Mouse (Mus musculus) kidney, embryonic 16.5 days (tissue): Measurements from ENCODE around the gene Atf6b. TPM values are rescaled to one million over a fixed set of nuclear protein-coding genes. Genes with fewer than 3 reads are reported as not detected.

ENCODE experiments used
- ATAC-seq: fragments of 200-750 bp; cut with Nextera tagmentation; 2 replicates; pipeline ENCODE4 v1.8.0; 2017; ENCODE audit warnings: moderate TSS enrichment; ENCODE audit not compliant: low FRiP score, low TSS enrichment
- H3K27ac ChIP-seq: fragments of 300-500 bp; sonication (generic); 2 replicates; pipeline ENCODE4 v1.5.1; 2014; ENCODE audit warnings: low read length
- H3K27me3 ChIP-seq: fragments of 300-500 bp; sonication (generic); 2 replicates; pipeline ENCODE4 v1.6.1; 2014; ENCODE audit warnings: low read length, control low read depth, mixed read lengths; ENCODE audit not compliant: insufficient read depth
- H3K36me3 ChIP-seq: fragments of 300-500 bp; sonication (generic); 2 replicates; pipeline ENCODE4 v1.6.1; 2014; ENCODE audit warnings: low read length, control low read depth, mixed read lengths; ENCODE audit not compliant: insufficient read depth
- H3K4me1 ChIP-seq: fragments of 300-500 bp; sonication (generic); 2 replicates; pipeline ENCODE4 v1.6.1; 2014; ENCODE audit warnings: low read length, control low read depth, mixed read lengths; ENCODE audit not compliant: insufficient read depth
- H3K4me2 ChIP-seq: fragments of 300-500 bp; sonication (generic); replicated peaks from 2 replicates; pipeline ENCODE4 v1.6.1; 2014; ENCODE audit warnings: low read depth, low read length
- H3K4me3 ChIP-seq: fragments of 300-500 bp; sonication (generic); 2 replicates; pipeline ENCODE4 v1.5.1; 2014; ENCODE audit warnings: mild to moderate bottlenecking, low read length
- H3K9ac ChIP-seq: fragments of 300-500 bp; sonication (generic); replicated peaks from 2 replicates; pipeline ENCODE4 v1.6.1; 2014; ENCODE audit warnings: low read length
- H3K9me3 ChIP-seq: fragments of 300-500 bp; sonication (generic); 2 replicates; pipeline ENCODE4 v1.6.1; 2016; ENCODE audit warnings: low read length, control low read depth
- WGBS: fragments of 180-500 bp; shearing (Covaris S2); extraction: QIAGEN DNeasy Blood & Tissue Kit; methylation state at CpG from one replicate; pipeline ENCODE4 v1.1.7; 2014; 5-methylcytosine and 5-hydroxymethylcytosine counted together
- polyA plus RNA-seq: library from polyadenylated mRNA; unstranded; fragments of >200 nt; fragmentation: Nextera tagmentation; extraction: Ambion mirVana; gene quantifications from 2 replicates; pipeline ENCODE4 v1.2.1, GENCODE M21; 2015

The Atf6b gene
- polyA plus RNA-seq, 1 experiment from 2014 or later = 106 TPM

GRCm38 (mm10) chr17:34653746-34654285 is 6.9 kb downstream of the Atf6b start:
- H3K36me3 ChIP-seq = peaks cover 45% of the 10 kb centered on the region
- 68% methylated on average over 9 of the region's 9 CpGs for WGBS

GRCm38 (mm10) chr17:34654392-34654791 is 7.4 kb downstream of the Atf6b start:
- peaks cover 40% of the 10 kb centered on the region for H3K36me3 ChIP-seq
- ATAC-seq = no peak
- 87% methylated on average over 13 of the region's 13 CpGs for WGBS

More at GRCm38 (mm10) chr17:34653746-34654285, 6.9 kb downstream of the Atf6b start:
- Histone ChIP-seq H3K4me2 (no peak overlapping the region), H3K27me3 (0 out of 2 replicates have a peak, but pooled peaks cover under 1% of the 10 kb centered on the region), H3K9ac (no peak overlapping the region), H3K4me3 (no peak overlapping the region), H3K4me1 (peaks cover 12% of the 10 kb centered on the region; the same call in 1 of the 2 replicates), H3K27ac (no peak overlapping the region), H3K9me3 (no peaks in the 10 kb centered on the region)
- ATAC-seq = no peak

GRCm38 (mm10) chr17:34655160-34655559 is 8.2 kb downstream of the Atf6b start:
- peak; percentile 13 for ATAC-seq

More at GRCm38 (mm10) chr17:34654392-34654791, 7.4 kb downstream of the Atf6b start:
- Histone ChIP-seq H3K9ac (no peak overlapping the region), H3K4me3 (no peak overlapping the region), H3K4me1 (peaks cover 12% of the 10 kb centered on the region; the same call in 1 of the 2 replicates), H3K27ac (no peak overlapping the region), H3K27me3 (peaks cover 6% of the 10 kb centered on the region; the same call in 1 of the 2 replicates), H3K9me3 (no peaks in the 10 kb centered on the region), H3K4me2 (no peak overlapping the region)

GRCm38 (mm10) chr17:34655581-34655991 is 8.6 kb downstream of the Atf6b start:
- Histone ChIP-seq H3K4me1 (peaks cover 16% of the 10 kb centered on the region; the same call in 1 of the 2 replicates), H3K9me3 (no peaks in the 10 kb centered on the region), H3K27me3 (peaks cover 16% of the 10 kb centered on the region), H3K4me3 (no peak overlapping the region), H3K27ac (peak overlapping the region; percentile 68; the same call in 1 of the 2 replicates), H3K36me3 (peaks cover 33% of the 10 kb centered on the region), H3K9ac (no peak overlapping the region), H3K4me2 (no peak overlapping the region)
- 44% methylated on average over 4 of the region's 4 CpGs for WGBS
- ATAC-seq = peak; percentile 84

More at GRCm38 (mm10) chr17:34655160-34655559, 8.2 kb downstream of the Atf6b start:
- no peak overlapping the region for H3K4me3 ChIP-seq
- peaks cover 12% of the 10 kb centered on the region; the same call in 1 of the 2 replicates for H3K4me1 ChIP-seq
- peaks cover 13% of the 10 kb centered on the region for H3K27me3 ChIP-seq
- H3K9ac ChIP-seq = no peak overlapping the region
- H3K4me2 ChIP-seq = no peak overlapping the region
- H3K27ac ChIP-seq = peak overlapping the region; percentile 68; the same call in 1 of the 2 replicates
- H3K9me3 ChIP-seq = no peaks in the 10 kb centered on the region
- peaks cover 36% of the 10 kb centered on the region for H3K36me3 ChIP-seq
- WGBS = 64% methylated on average over 7 of the region's 7 CpGs

GRCm38 (mm10) chr17:34656666-34657065 is 9.7 kb downstream of the Atf6b start:
- Histone ChIP-seq H3K36me3 (peaks cover 22% of the 10 kb centered on the region), H3K27ac (no peak overlapping the region), H3K27me3 (peaks cover 21% of the 10 kb centered on the region), H3K9me3 (no peaks in the 10 kb centered on the region), H3K4me2 (no peak overlapping the region), H3K4me1 (peaks cover 26% of the 10 kb centered on the region), H3K9ac (no peak overlapping the region), H3K4me3 (no peak overlapping the region)
- WGBS = 65% methylated on average over 8 of the region's 8 CpGs
- no peak for ATAC-seq

DNA sequence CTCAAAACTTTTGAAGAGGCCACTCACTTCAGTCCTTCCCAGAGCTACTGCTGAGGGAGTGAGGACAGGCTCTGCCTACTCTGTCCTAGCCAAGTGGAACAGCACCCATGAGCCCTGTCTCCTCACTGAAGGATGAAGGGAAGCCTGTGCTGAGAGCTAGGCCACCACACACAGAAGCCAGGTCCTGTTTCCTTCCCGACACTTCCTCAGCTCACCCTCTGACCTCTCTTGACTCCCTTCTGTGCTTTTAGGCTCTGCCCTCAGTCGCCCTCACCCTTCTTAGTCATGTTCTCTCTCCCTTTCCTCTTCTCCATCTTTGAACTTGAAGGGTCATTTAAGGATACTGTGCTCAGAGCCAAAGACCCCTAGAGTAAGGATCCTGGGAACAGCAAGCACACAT is 10.3 kb downstream of the Atf6b start:
- Histone ChIP-seq H3K27me3 (peaks cover 22% of the 10 kb centered on the region), H3K4me3 (no peak overlapping the region), H3K36me3 (peaks cover 16% of the 10 kb centered on the region), H3K9ac (no peak overlapping the region), H3K27ac (no peak overlapping the region), H3K4me2 (no peak overlapping the region), H3K9me3 (no peaks in the 10 kb centered on the region), H3K4me1 (peaks cover 27% of the 10 kb centered on the region)
- no peak for ATAC-seq
- 27% methylated on average over 2 of the region's 2 CpGs for WGBS

DNA sequence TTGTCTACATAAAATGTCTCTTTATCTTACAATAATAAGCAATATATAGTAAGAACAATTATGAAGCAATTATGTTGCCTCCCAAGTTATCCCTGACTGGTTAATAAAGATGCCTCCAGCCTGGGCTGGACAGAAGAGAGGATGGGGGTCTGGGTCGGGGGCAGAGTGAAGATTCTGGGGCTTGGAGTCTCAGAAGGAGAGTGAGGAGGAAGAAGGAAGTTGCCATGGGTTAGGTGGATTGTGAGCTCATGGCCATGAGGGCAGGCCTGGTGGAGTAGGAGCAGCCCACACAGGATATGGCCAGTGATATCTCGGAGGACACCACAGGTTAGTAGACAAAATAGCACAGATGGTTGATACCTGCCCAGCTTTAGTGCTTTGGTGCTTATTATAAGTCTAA is 11.2 kb downstream of the Atf6b start:
- ATAC-seq = no peak
- no peak overlapping the region for H3K4me3 ChIP-seq
- whole genome bisulfite sequencing = 77% methylated on average over 2 of the region's 2 CpGs
- peaks cover 27% of the 10 kb centered on the region for H3K4me1 ChIP-seq
- H3K27ac ChIP-seq = no peak overlapping the region
- no peaks in the 10 kb centered on the region for H3K9me3 ChIP-seq
- H3K9ac ChIP-seq = no peak overlapping the region
- peaks cover 22% of the 10 kb centered on the region for H3K27me3 ChIP-seq
- peaks cover 9% of the 10 kb centered on the region for H3K36me3 ChIP-seq
- H3K4me2 ChIP-seq = no peak overlapping the region

DNA sequence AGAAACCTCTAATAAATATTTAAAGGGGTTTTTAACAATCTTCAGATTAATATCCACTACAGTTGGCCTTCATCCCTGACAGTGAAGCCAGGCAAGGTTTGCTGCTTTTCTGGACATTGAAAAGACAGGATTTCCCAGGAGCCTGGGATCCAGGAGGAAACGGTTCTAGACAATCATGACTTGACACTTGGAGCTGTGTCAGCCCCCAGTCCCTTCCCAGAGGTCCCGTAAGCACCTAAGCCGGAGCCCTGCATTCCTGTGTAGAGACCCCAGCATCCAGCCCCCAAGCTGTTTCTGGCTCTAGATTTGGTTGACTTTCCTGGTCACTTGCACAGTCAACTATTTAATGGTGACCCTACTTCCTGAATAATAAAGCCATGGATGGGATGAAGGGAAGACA is 11.6 kb downstream of the Atf6b start:
- H3K27me3 ChIP-seq = peaks cover 24% of the 10 kb centered on the region
- H3K4me1 ChIP-seq = peaks cover 27% of the 10 kb centered on the region
- no peak overlapping the region for H3K4me3 ChIP-seq
- H3K9ac ChIP-seq = no peak overlapping the region
- no peak overlapping the region for H3K4me2 ChIP-seq
- H3K36me3 ChIP-seq = 0 out of 2 replicates have a peak, but pooled peaks cover 5% of the 10 kb centered on the region
- WGBS = 71% methylated on average over 3 of the region's 3 CpGs
- no peak overlapping the region for H3K27ac ChIP-seq
- no peaks in the 10 kb centered on the region for H3K9me3 ChIP-seq
- no peak for ATAC-seq

DNA sequence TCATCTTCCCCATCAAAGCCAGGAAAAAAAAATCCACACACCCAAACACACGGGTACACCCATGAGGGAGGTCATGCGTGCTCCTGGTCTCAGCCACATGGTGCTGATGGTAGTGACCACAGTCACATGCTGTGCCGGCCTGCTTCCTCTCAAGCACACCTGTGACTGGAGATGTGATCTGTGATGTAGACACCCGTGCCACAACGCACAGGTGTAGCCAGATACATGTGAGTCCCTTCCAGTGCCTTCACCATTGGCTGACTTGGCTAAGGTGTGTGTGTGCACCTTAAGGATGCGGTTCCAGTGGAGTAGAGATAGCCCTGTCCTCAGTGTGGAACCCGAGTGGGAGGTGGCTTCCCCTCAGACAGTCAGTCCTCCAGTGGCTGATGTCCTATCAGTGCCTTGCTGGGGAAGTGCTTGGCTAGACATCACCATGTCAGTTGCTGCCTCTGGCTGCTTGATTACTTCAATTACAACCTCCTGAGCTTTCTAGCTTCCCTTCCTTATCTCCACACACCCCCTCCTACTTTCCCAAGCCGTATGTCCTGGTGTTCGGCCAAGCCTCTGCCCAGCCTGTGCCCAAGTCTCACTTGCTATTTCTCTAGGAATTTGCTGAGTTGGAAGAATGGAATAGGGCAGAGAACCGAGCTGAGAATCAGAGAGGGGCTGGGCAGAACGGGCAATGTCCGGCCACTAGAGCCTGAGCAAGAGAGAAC is 12.4 kb downstream of the Atf6b start:
- Histone ChIP-seq H3K4me3 (no peak overlapping the region), H3K27me3 (peaks cover 24% of the 10 kb centered on the region), H3K27ac (no peak overlapping the region), H3K9me3 (no peaks in the 10 kb centered on the region), H3K9ac (no peak overlapping the region), H3K36me3 (0 out of 2 replicates have a peak, but pooled peaks cover 3% of the 10 kb centered on the region), H3K4me2 (no peak overlapping the region), H3K4me1 (peaks cover 27% of the 10 kb centered on the region)
- WGBS = 58% methylated on average over 12 of the region's 12 CpGs
- ATAC-seq = no peak

GRCm38 (mm10) chr17:34659897-34660214 is 12.9 kb downstream of the Atf6b start:
- H3K36me3 ChIP-seq = no peaks in the 10 kb centered on the region
- no peak for ATAC-seq
- no peaks in the 10 kb centered on the region for H3K9me3 ChIP-seq
- no peak overlapping the region for H3K9ac ChIP-seq
- peaks cover 24% of the 10 kb centered on the region for H3K27me3 ChIP-seq
- no peak overlapping the region for H3K4me3 ChIP-seq
- peaks cover 25% of the 10 kb centered on the region for H3K4me1 ChIP-seq
- WGBS = 57% methylated on average over 3 of the region's 3 CpGs
- no peak overlapping the region for H3K4me2 ChIP-seq
- no peak overlapping the region for H3K27ac ChIP-seq
